Mouse (Mus musculus) 416B (cell line): ENCODE results near the gene Cwc25.
"Not testable (repeated sequence)": the region's sequence is repeated elsewhere in the genome, so short reads cannot be mapped to it uniquely, and the experiment has no call there.

Experiments used
- DNase-seq: peaks from one replicate; pipeline ENCODE4 v3.0.0; 2011; ENCODE audit warnings: low read depth

The Cwc25 gene

DNA sequence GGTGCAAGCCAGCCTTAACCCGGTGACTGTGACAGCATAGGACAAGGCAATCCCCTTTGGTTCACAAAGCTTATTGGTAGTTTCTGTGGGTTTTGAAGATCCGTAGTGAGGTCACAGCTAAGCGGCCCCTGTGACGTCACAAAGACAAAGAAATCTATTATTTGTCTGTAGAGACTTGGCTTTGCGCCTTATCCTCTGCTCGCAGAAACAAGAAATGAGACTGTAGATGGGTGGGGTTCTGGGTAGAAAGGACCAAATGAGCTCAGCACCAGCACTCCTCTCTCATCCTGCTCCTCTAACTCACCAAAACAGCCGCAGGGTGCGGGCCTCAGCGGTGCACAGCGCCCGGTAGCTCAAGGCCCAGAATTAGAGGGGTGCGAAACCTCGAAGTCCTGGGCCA is 8.8 kb upstream of the Cwc25 start:
- DNase-seq: no peak

DNA sequence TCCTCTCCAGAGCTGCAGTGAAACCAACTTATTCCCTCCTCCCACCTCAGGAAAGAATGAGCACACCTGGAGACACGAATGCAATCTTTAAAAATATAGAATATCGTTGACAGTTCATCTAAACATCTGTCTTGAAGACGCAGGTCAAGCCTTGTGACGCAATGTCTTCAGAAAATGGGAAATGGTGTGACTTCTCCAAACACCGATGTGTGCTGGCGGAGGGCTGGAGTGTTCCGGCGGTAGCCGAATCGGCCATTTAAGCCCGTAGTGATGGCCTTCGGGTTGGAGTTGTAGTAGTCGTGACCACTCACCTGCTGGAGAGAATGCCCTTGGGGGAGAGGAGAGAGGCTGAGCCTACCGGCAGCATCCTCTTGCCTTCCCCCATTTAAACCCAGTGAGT is 5.1 kb upstream of the Cwc25 start:
- no peak for DNase-seq

DNA sequence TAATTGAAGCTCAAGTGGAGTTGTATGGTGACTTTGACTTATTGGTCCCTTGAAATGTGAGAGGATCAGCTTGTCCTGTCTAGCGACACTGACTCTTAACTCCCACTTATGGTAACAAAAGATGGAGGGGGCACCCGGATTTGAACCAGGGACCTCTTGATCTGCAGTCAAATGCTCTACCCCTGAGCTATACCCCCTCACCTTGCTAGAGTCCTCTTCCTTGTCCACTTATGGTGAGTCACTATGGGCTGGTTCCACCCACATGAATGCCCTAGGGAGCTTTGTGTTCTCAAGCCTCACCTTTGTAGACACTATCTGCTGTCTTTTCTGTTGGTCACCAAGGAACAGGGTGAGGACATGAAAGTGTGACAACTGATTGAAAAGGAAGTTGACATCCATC is 3.3 kb upstream of the Cwc25 start:
- peak; percentile 70 for DNase-seq

DNA sequence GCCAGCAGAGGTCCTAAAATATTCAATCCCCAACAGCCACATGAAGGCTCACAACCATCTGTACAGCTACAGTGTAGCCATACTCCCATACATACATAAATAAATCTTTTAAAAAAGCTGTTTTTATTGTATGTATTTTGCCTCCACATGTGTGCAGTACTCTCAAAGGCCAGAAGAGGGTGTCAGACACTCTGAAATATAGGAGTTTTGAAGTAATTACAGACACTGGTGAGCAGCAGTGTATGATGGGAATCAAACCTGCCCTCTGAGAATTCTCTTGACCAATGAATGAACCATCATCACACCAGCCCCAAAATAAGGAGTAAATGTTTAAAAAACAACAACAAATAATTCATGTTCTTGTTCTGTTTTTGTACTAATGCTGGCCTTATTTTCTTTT is 4.7 kb downstream of the Cwc25 start:
- no peak for DNase-seq

DNA sequence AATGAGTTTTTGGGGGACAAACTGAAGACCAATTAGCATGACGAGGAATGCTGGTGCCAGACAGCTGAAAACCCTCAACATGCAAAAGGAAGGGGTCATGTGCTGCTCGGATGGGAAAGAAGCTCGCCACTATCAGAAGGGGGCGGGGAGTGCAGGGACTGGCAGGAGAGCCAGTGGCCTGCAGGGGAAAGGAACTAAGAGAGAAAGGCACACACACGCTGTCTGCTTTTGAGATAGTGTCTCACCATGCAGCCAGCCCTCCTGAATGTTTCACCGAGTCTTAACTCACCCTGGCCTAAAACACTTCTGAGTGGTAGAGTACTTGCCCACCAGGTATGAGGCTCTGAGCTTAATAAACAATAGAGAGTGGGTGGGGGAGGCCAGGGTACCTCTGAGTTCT is 7.4 kb downstream of the Cwc25 start:
- no peak for DNase-seq

DNA sequence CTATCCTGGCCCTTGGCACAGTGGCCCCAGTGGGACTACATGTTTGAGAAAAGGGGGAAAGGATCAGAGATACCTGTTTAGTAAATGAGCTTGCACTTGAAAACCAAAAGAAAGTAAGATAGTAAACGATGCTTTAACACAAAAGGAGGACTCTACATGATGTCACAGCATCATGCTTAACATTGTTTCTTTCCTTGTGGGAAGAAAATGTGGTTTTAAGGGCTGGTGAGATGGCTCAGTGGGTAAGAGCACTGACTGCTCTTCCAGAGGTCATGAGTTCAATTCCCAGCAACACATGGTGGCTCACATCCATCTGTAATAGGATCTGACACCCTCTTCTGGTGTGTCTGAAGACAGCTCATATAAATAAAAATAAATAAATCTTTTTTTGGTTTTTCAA is 8.2 kb downstream of the Cwc25 start:
- DNase-seq: no peak

DNA sequence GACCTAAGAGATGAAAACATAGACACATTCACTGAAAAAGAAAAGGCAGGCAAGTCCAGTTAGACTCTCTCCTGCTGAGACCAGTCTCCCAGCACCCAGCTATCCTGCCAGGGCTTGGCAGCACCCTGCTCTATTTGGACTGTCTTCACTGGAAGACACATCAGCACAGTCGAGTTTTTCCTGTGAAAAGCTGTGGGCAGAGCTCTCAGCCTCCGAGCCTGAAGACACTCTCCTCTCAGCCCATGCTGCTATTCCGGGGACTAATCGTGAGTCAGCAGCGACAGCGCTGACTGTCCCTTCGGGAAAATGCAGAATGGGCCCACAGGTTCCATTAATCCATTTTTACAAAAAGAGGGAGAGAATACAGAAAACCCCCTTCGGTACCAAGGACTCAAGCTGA is 13.1 kb downstream of the Cwc25 start:
- DNase-seq: no peak

DNA sequence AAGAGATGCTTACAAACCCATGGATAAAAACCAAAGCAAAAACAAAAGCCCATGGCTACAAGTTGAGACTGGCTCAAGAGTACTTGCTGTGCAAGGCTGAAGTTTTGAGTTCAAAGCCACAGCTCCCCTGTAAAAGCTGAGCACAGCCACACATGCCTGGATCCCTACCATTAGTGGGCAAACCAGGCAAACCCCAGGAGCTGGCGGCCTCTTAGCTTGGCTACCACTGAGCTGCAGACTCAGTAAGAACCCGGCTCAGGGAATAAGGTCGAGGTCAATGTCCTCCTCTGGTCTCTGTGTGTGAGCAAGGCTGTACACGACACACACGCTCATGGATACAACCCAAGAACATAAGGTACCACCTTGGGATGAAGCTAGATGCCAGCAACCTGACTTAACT is 17.9 kb downstream of the Cwc25 start:
- no peak for DNase-seq

DNA sequence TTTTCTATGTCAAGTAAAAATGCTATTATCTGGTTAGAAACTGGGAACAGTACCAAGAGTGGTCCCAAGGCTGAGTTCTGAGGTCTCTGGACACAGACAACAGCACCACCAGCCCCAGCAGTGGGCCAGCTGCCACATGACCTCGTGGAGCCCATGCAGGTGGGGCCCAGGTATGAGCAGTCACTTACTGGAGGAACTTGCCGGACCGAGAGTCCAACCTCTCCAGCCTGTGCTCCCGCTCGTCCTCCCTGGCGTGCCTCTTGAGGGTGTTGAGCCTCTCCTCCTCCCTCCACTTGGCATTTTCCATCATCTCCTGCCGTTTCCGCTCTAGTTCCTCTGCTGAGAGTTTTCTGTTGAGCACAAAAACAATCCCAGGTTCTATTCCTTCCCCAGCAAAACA is 18.6 kb downstream of the Cwc25 start:
- no peak for DNase-seq

DNA sequence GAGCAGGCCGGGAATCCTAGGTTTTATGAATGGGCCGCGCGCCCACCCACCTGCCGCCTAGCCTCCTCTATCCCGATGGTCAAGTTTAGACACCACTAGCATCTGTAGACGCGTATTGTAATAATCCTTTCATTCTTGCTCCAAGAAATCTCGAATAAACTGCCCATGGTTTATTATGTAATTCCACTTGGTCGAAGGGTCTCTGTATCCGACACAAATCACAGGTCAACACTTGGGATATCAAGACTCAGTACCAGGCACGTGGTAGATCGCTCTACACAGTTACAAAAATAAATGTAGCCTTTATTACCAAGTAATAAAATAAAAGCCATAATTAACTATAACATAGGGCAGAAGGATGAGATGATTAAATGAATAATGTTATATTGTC is 21.0 kb downstream of the Cwc25 start:
- no peak for DNase-seq

DNA sequence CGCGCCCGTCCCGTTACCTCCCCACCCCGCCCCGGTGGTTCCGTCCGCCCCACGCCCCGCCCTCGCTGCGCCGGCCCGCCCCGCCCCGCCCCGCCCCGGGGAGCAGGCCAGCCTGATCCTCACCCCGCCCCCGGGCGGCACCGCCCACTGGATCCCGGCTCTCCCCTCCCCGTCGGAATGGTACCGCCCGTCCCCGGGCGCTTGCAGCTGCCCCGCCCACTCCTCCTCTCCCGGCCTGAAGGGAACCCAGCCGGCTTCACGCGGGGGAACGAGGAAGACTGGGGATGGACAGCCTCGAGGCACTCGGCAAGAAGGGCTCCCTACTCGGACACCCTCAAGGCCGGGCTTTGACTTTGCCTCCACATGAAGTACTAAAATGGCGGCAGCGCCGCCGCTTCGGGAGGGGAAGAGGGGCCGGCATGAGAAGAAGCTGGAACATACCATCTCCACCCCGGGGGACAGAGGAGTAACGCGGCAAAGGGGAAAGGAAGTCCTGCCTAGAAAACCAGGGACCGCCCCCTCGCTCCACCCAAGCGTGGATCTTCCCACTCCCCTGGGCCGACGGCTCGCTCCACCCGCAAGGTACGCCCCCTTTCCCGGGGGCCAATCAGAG is 21.5 kb downstream of the Cwc25 start:
- DNase-seq: peak; percentile 100

DNA sequence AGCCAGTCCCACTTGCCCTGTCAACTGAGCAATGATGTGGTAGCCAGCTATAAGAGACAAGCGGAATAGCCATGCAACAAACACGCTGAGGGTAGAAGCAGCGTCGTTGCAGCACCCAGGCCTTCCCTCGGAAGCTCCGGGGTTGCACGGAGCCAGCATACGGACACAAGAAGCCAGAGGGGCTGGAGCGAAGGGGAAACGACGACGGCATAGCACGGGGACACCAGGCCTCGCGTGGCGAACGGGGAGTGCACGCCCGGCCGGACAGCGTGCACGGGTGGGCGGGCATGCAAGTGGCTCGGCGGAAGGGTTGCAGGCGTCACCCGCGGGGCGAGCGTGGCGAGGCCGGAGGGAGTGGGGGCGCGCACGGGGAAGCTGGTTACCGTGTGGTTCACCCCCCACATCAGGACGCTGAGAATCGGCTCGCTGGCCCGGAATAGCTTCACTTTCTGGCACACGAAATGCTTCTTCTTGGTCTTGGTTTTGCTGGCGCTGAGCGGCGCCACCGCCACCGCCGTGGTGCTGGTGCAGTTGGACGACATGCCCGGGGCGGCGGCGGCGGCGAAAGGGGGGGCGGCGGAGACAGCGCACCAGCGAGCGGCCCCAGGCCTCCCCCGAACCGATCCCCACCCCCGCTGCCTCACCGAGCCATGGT is 22.2 kb downstream of the Cwc25 start, which contains the start of gene Pip4k2b:
Gene Pip4k2b, minus strand, starts transcription at position 642 of the 655 bp plus-strand sequence.
- DNase-seq: peak; percentile 49

DNA sequence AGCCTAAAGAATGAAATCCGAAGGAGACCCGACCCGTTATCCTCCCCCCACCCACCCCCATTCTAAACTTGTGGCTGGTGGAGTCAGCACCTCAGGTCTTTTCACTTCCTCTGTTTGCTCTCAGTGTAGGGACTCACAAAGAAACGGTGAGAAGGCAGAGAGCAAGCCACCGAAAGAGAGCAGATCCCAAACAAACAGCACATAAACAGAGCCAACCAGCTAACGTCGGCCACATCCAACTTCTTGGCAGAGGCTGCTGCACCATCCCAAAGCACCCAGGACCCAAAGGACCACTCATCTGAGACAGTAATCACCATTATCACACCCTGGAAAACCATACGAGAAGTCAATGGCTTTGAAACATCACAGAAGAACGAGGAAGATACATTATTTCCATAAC is 22.9 kb downstream of the Cwc25 start:
- DNase-seq: peak; percentile 49

DNA sequence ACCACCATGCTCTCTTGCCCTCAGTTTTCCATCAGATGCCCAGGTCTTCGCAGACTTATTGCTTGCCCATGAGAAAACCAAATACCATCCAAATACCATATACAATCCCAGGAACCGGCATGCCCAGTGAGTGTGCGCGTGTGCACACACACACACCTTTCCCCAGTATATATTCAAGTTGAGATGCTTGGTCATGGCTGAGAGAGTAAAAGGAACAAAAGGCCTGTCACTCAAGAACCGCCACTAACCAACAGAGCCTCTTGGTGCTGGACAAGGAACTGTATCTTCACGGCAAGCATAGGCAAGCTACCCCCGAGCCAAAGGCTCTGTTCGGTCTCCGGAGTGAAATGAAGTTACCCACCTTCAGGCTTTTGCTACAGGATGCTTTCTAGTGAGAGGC is 23.8 kb downstream of the Cwc25 start:
- peak; percentile 51 for DNase-seq

DNA sequence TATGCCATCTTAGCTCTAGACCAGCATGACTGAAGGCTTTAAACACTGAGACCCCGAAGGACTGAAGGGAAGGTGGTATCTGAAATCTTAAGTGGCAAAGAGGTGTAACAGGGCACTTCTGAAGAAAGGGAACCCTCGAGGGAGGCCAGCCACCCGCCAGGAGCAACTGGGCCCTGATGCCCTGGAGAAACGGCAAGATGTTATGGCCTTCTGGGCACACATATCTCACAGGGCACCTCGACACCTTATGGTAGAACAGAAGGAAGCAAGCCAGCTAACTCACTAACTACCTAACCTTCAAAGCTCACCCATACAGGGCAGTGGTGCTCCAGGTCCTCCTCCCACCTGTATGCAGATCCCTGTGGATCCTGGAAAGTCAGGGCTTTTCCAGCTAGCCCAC is 24.2 kb downstream of the Cwc25 start:
- no peak for DNase-seq

DNA sequence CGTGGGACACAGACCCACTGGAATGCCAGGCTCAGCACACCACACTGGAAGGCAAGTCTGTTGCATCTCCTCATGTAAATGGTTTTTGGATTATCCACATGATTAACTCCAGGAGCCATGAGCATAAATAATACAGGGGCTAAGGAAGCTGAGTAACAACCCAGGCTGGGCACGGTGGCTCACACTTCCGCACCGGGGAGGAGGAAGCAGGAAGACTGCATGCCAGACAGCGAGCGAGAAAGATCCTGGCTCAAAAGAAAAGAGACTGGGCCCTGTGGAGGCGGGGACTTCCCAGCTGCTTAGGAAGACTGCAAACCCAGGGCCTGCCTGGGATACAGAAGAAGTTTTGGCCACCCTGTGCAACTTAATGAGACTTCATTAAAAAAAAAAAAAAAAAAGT is 26.2 kb downstream of the Cwc25 start:
- DNase-seq: peak; percentile 67

DNA sequence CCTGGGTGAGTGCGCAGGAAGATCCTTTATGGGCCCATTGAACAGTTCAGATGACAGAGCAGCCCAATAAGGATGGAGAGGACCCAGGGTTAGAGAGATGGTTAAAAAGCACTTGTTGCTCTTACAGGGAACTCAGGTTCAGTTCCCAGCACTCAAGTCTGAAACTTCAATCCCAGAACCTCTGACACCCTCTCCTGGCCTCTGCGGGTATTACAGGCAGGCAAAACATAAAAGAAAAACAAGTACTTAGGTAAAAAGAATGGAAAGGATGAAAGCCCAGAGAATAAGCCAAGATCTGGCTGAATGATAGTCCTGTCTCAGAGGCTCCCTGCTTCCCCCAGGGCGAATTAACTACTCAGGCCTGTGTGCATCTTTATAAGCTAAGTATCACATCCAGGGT is 27.2 kb downstream of the Cwc25 start:
- peak; percentile 52 for DNase-seq

DNA sequence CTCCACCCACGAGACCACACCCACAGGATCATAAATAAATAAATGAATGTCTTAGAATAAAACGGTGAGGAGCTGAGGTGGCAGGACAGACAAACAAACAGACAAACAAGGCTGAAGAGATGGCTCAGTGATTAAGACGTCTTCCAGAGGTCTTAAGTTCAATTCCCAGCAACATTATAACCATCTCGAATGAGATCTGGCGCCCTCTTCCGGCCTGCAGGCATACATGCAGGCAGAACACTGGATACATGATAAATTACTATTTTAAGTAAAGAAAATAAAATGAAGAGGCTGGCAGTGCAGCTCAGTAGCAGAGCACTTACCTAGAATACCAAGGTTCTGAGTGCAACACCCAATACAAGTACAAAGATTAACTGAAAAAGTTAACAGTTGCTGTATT is 27.7 kb downstream of the Cwc25 start:
- DNase-seq: peak; percentile 68

DNA sequence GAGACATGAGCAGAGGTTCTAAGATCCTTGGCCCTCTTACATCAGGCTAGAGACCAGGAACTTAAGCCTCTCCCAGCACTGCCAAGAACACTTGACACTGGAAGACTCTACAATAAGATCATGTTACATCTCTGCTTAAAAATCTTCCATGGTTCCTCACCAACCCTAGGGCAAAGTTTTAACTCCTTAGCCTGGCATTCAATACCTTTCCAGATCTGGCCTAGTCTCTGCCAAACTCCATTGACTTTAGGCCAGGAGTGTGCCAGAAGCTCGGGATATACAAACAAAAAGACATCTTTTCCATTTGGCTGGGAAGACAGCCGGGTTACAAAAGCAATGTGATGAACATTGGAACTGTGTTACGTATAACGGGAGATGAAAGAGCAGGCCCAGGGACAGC is 28.8 kb downstream of the Cwc25 start:
- DNase-seq: no peak

DNA sequence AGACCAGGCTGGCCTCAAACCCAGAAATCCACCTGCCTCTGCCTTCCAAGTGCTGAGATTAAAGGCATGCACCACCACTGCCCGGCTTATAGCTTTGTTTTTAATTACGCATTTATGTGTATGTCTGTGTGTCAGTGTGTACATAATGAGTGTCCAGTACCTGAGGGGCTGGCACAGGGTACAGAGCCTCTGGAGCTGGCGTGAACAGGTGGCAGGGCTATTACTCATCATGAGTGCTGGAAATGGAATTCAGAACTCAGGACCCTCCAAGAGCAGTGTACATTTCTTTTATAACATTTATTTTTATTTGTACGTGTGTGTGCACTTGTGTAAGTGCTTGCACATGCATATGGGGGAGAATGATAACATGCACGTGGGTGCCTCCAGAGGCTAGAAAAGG is 29.7 kb downstream of the Cwc25 start:
- DNase-seq: no peak

DNA sequence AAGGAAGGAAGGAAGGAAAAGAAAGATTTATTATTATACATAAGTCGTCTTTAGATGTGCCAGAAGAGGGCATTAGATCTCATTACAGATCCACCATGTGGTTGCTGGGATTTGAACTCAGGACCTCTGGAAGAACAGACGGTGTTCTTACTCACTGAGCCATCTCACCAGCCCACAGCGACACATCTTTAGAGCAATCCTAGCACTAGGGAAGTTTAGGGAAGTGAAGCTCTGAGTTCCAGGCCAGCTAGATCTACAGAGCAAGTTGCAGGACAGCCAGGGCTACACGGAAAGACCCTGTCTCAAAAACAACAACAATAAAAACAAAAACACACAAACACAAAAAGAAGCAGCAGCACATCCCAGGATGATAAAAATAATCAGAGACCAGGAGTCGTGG is 31.5 kb downstream of the Cwc25 start:
- DNase-seq: not testable (repeated sequence)

DNA sequence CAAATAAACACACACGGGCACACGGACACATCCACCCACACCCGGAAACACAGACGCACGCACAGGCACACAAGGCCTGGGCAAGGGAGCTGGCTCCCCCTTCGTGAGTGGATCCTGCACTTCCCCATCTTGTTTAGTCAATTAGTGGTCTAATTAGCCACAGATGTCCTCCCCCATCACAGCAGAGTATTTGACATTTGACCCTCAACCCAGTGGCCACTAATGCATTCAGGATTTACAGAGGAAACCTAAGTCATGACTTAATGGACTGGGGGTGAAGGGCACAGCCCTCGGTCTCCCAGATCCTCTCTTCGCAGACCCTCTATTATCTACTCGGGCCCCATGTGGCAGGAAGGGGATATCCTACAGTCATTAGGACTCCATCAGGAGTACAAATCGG is 32.7 kb downstream of the Cwc25 start:
- DNase-seq: no peak

DNA sequence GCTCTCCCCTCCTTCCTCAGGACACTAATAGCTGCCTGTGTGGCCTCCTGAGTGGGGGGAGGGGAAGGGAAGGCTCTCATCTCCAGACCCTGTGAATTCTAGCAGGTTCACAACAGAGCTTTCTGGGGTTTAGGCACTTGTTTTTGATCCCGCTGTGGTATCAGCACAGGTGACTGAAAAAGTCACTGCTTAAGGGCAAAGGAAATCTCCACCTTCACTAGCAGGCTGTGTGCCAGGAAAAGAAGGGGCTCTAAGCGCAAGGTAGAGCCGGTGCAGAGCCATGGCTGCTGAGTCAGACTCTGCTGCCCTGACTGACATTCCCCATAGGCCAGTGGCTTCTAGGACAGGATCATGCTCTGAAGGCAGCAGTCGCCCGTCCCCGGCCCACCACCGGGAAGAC is 37.6 kb downstream of the Cwc25 start:
- no peak for DNase-seq

DNA sequence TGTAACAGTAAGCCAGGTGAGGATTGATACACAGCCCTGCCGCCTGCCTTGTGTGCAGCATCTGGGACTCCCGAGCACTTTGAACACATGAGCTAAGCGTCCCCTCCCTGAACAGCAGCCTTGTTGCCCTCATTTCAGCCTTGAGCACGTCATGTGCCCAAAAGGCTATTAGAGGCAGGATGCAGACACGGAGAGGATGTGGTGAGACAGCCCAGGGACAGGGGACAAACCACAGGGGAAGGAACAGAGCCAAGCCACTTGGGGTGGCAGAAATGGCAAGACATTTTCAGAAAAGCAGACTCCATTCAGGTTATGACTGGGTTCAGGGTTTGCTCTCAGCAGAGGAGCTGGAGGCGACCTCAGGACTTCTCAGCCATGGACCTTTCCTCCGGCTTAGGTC is 38.0 kb downstream of the Cwc25 start:
- DNase-seq: peak; percentile 97
